Mouse (Mus musculus): ENCODE results near the gene Hnrnpc. TPM values are rescaled to one million over a fixed set of nuclear protein-coding genes. Genes with fewer than 3 reads are reported as not detected.

The Hnrnpc gene
- polyA plus RNA-seq, 1 experiment from 2014 or later = 162 TPM

DNA sequence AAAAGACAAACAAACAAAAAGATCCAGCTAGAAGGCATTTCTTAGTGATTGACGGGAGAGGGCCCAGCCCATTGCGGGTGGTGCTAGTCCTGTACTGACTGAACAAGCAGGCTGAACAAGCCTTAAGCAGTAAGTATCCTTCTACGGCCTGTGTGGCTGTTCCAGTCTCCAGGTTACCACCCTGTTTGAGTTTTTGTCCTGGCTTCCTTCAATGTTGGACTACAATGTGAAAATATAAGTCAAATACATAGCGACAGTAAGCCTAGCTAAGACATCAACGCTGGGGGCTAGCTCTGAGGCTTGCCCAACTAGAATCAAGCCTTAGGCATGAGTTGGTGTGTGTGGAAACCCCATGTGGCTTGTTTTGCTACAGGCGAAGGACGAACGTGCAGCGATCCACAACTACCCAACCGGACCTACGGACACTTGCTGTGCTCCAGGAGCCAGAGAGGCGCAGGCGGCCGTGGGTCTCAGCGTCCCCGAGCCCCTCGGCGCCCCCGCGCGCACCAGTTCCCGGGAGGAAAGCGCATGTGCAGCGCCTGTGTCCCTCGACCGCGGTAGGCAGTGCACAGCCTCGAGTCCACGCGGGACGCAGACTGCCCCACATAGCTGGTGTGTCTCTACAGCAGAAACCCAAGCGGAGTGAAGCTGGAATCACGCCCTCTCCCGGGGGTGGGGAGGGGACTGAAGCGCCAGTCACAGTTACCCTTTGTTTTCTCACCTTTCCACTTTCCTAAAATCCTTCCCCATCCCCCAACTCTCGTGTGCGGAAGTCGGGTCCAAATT is 15.2 kb upstream of the Hnrnpc start:
- Histone ChIP-seq H3K36me3 (ENCODE audit: control insufficient read depth, insufficient read depth, low read length) (no peaks in the 10 kb centered on the region), H3K4me3 (ENCODE audit: low read depth, low read length) (peak overlapping the region; percentile 53), H3K27me3 (ENCODE audit: control insufficient read depth, insufficient read depth, low read length) (no peaks in the 10 kb centered on the region), H3K4me1 (replicated peaks; ENCODE audit: control insufficient read depth, insufficient read depth) (no peaks in the 10 kb centered on the region), H3K27ac (replicated peaks) (peak overlapping the region; percentile 96), H3K4me2 (replicated peaks; ENCODE audit: low read depth) (peak overlapping the region; percentile 99), H3K9ac (ENCODE audit: low read length) (peak overlapping the region; percentile 71), H3K9me3 (ENCODE audit: control insufficient read depth, low read length) (no peaks in the 10 kb centered on the region)
- peak; percentile 93 for ATAC-seq (ENCODE audit: low FRiP score, low TSS enrichment)
- peak; percentile 64 for TF ChIP-seq EP300 (optimal IDR thresholded peaks at IDR 0.05)
- peak; percentile 44 for TF ChIP-seq CTCF (IDR thresholded peaks at IDR 0.05; ENCODE audit: low read depth)
- under 1% methylated on average over 38 of the region's 38 CpGs for WGBS
- DNase-seq (ENCODE audit: low spot score) = peak; percentile 76

DNA sequence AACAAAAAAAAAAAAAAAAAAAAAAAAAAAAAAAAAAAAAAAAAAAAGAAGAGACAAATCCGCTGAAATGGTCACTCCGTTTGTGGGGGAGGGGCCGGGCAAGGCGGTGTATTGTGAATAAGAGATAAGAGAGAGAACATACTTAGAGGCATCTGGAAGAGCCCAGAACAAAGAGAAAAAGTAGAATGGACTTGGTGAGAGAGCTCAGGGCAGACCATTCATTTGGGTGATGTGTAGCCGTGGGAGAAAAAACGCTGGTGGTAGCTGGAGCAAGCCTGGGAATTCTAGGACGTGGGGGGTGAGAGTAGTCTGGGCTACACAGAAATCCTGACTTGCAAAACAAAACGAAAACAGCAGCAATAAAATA is 14.6 kb upstream of the Hnrnpc start:
- peak overlapping the region; percentile 99 for H3K4me2 ChIP-seq (replicated peaks; ENCODE audit: low read depth)
- WGBS = 23% methylated on average over 8 of the region's 8 CpGs
- H3K27ac ChIP-seq (replicated peaks) = peak overlapping the region; percentile 96
- H3K27me3 ChIP-seq (ENCODE audit: control insufficient read depth, insufficient read depth, low read length) = no peaks in the 10 kb centered on the region
- H3K4me1 ChIP-seq (replicated peaks; ENCODE audit: control insufficient read depth, insufficient read depth) = no peaks in the 10 kb centered on the region
- H3K9me3 ChIP-seq (ENCODE audit: control insufficient read depth, low read length) = no peaks in the 10 kb centered on the region
- TF ChIP-seq CTCF (IDR thresholded peaks at IDR 0.05; ENCODE audit: low read depth) = no peak
- no peak for TF ChIP-seq EP300 (optimal IDR thresholded peaks at IDR 0.05)
- no peak overlapping the region; the same call in 1 of the 2 replicates for H3K9ac ChIP-seq (ENCODE audit: low read length)
- peak overlapping the region; percentile 53 for H3K4me3 ChIP-seq (ENCODE audit: low read depth, low read length)
- ATAC-seq (ENCODE audit: low FRiP score, low TSS enrichment) (peak; percentile 51), DNase-seq (ENCODE audit: low spot score) (peak; percentile 20)
- H3K36me3 ChIP-seq (ENCODE audit: control insufficient read depth, insufficient read depth, low read length) = no peaks in the 10 kb centered on the region

DNA sequence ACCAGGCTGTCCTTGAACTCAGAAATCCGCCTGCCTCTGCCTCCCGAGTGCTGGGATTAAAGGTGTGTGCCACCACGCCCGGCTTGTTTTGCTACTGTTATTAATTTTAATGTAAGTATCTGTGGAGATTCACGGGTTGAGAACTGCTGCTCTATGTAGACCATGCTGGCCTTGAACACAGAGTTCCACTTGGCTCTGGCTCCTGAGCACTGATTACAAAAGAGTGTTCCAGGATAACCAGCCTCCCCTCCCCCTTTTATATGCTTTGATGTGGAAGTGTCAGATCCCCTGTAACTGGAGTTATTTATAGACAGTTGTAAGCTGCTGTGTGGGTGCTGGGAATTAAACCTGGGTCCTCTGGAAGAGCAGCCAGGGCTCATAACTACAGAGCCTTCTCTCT is 13.4 kb upstream of the Hnrnpc start:
- ATAC-seq (ENCODE audit: low FRiP score, low TSS enrichment) = no peak

DNA sequence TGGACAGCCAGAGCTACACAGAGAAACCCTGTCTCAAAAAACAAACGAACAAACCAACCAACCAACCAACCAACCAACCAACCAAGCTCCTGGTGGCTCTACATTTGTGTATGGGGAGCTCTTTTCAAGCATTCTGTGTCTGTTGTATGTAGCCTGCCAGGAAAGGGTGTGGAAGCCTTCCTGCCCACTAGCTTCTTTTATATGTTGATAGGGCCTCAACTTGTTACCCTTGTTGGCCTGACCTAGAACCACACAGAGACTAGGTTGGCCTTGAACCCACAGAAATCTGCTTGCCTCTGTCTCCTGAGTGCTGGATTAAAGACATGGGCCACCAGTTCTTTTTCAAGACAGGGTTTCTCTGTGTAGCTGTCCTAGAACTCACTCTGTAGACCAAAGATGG is 10.3 kb upstream of the Hnrnpc start:
- TF ChIP-seq CTCF (IDR thresholded peaks at IDR 0.05; ENCODE audit: low read depth) (no peak), EP300 (optimal IDR thresholded peaks at IDR 0.05) (no peak)
- no peaks in the 10 kb centered on the region for H3K4me1 ChIP-seq (replicated peaks; ENCODE audit: control insufficient read depth, insufficient read depth)
- no peak overlapping the region for H3K4me2 ChIP-seq (replicated peaks; ENCODE audit: low read depth)
- no peak overlapping the region for H3K9ac ChIP-seq (ENCODE audit: low read length)
- DNase-seq (ENCODE audit: low spot score) = no peak
- no peak for ATAC-seq (ENCODE audit: low FRiP score, low TSS enrichment)
- no peaks in the 10 kb centered on the region for H3K27me3 ChIP-seq (ENCODE audit: control insufficient read depth, insufficient read depth, low read length)
- H3K27ac ChIP-seq (replicated peaks) = no peak overlapping the region
- H3K36me3 ChIP-seq (ENCODE audit: control insufficient read depth, insufficient read depth, low read length) = no peaks in the 10 kb centered on the region
- 67% methylated on average over 1 of the region's 1 CpGs for WGBS
- H3K4me3 ChIP-seq (ENCODE audit: low read depth, low read length) = no peak overlapping the region
- H3K9me3 ChIP-seq (ENCODE audit: control insufficient read depth, low read length) = no peaks in the 10 kb centered on the region

More for the DNA sequence above, 13.4 kb upstream of the Hnrnpc start:
- no peak for DNase-seq (ENCODE audit: low spot score)
- Histone ChIP-seq H3K27ac (replicated peaks) (no peak overlapping the region), H3K27me3 (ENCODE audit: control insufficient read depth, insufficient read depth, low read length) (no peaks in the 10 kb centered on the region), H3K4me2 (replicated peaks; ENCODE audit: low read depth) (no peak overlapping the region), H3K4me1 (replicated peaks; ENCODE audit: control insufficient read depth, insufficient read depth) (no peaks in the 10 kb centered on the region), H3K9me3 (ENCODE audit: control insufficient read depth, low read length) (no peaks in the 10 kb centered on the region), H3K36me3 (ENCODE audit: control insufficient read depth, insufficient read depth, low read length) (no peaks in the 10 kb centered on the region), H3K4me3 (ENCODE audit: low read depth, low read length) (no peak overlapping the region), H3K9ac (ENCODE audit: low read length) (no peak overlapping the region)
- TF ChIP-seq EP300 (optimal IDR thresholded peaks at IDR 0.05) = no peak
- no peak for TF ChIP-seq CTCF (IDR thresholded peaks at IDR 0.05; ENCODE audit: low read depth)
- WGBS = 95% methylated on average over 5 of the region's 5 CpGs

DNA sequence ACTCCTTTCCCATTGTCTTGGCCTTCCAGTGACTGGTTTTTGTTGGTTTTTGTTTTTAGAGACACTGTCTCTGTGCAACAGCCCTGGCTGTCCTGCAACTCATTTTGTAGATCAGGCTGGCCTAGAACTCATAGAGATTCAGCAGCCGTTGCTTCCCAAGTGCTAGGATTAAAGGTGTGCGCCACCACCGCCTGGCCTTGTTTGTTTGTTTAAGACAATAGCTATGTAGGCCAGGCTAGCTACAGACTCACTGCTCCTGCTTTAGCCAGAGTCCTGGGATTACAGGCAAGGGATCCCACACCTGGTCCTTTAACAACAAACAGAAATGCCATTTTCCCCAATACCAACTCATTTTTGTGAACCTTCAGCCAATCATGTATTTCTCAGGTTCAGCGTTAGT is 6.5 kb upstream of the Hnrnpc start, which contains the start of gene Rpgrip1:
Gene Rpgrip1 (plus strand): TSS at position 359 of the 400 bp plus-strand sequence.
- Histone ChIP-seq H3K27me3 (ENCODE audit: control insufficient read depth, insufficient read depth, low read length) (no peaks in the 10 kb centered on the region), H3K4me3 (ENCODE audit: low read depth, low read length) (no peak within 1 kb of the TSS), H3K4me1 (replicated peaks; ENCODE audit: control insufficient read depth, insufficient read depth) (0 out of 2 replicates have a peak, but pooled peaks cover 2% of the 10 kb centered on the region), H3K27ac (replicated peaks) (no peak within 1 kb of the TSS), H3K4me2 (replicated peaks; ENCODE audit: low read depth) (no peak within 1 kb of the TSS), H3K9me3 (ENCODE audit: control insufficient read depth, low read length) (no peaks in the 10 kb centered on the region), H3K36me3 (ENCODE audit: control insufficient read depth, insufficient read depth, low read length) (no peaks in the 10 kb centered on the region), H3K9ac (ENCODE audit: low read length) (no peak within 1 kb of the TSS)
- ATAC-seq (ENCODE audit: low FRiP score, low TSS enrichment) (no peak), DNase-seq (ENCODE audit: low spot score) (no peak)
- TF ChIP-seq EP300 (optimal IDR thresholded peaks at IDR 0.05) (no peak), CTCF (IDR thresholded peaks at IDR 0.05; ENCODE audit: low read depth) (no peak)
- 86% methylated on average over 4 of the region's 4 CpGs for WGBS

DNA sequence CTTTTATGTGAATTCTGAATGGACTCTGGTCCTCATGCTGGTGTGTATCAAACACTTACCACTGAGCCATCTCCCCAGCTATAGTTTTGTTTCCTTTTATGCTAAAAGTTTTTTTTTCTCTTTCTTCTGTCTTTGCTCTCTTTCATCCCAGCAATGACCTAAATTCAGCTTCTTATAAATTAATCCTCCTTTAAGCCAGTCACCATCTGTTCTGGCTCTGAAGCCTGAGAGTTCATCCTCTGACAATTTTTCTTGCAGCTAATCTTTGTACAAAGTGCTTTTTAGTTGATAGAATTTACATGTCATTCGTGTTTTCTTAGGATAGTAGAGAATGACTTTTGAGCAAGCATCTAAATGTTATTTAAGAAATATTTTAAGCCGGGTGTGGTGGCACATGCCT is 4.2 kb upstream of the Hnrnpc start:
- no peak overlapping the region for H3K27ac ChIP-seq (replicated peaks)
- H3K4me3 ChIP-seq (ENCODE audit: low read depth, low read length) = no peak overlapping the region
- H3K4me1 ChIP-seq (replicated peaks; ENCODE audit: control insufficient read depth, insufficient read depth) = 0 out of 2 replicates have a peak, but pooled peaks cover 2% of the 10 kb centered on the region
- WGBS = 58% methylated on average over 2 of the region's 2 CpGs
- H3K9me3 ChIP-seq (ENCODE audit: control insufficient read depth, low read length) = no peaks in the 10 kb centered on the region
- no peak overlapping the region for H3K4me2 ChIP-seq (replicated peaks; ENCODE audit: low read depth)
- no peak overlapping the region for H3K9ac ChIP-seq (ENCODE audit: low read length)
- H3K27me3 ChIP-seq (ENCODE audit: control insufficient read depth, insufficient read depth, low read length) = no peaks in the 10 kb centered on the region
- no peak for ATAC-seq (ENCODE audit: low FRiP score, low TSS enrichment)
- TF ChIP-seq CTCF (IDR thresholded peaks at IDR 0.05; ENCODE audit: low read depth) (no peak), EP300 (optimal IDR thresholded peaks at IDR 0.05) (no peak)
- no peaks in the 10 kb centered on the region for H3K36me3 ChIP-seq (ENCODE audit: control insufficient read depth, insufficient read depth, low read length)
- no peak for DNase-seq (ENCODE audit: low spot score)

Data from stomach, postnatal 0 days (tissue).